Mouse (Mus musculus) embryonic fibroblast, embryonic 13.5 days (primary cell): ENCODE data around the gene Mdga1. TPM values are rescaled to one million over a fixed set of nuclear protein-coding genes. Genes with fewer than 3 reads are reported as not detected.

Experiments
- H3K27ac ChIP-seq: 2 replicates; pipeline ENCODE4 v1.5.1; 2012; ENCODE audit warnings: low read length, control low read depth, inconsistent platforms; ENCODE audit not compliant: insufficient read depth
- H3K4me1 ChIP-seq: 2 replicates; pipeline ENCODE4 v1.6.1; 2011; ENCODE audit warnings: low read length; ENCODE audit not compliant: control insufficient read depth, insufficient read depth
- H3K4me3 ChIP-seq: 2 replicates; pipeline ENCODE4 v1.5.1; 2011; ENCODE audit warnings: mild to moderate bottlenecking, control low read depth, low read length; ENCODE audit not compliant: insufficient read depth
- CTCF ChIP-seq: IDR thresholded peaks from 2 replicates; pipeline ENCODE4 v1.5.1; 2011; ENCODE audit warnings: mild to moderate bottlenecking, control low read depth, low read length, moderate library complexity, borderline replicate concordance; ENCODE audit not compliant: insufficient read depth
- POLR2A ChIP-seq: IDR thresholded peaks from 2 replicates; pipeline ENCODE4 v1.6.1; 2011; ENCODE audit warnings: low read depth, mild to moderate bottlenecking, control low read depth, low read length, moderate library complexity
- polyA plus RNA-seq: library from polyadenylated mRNA; stranded (reverse); fragments of >200 nt; gene quantifications from 2 replicates; pipeline ENCODE4 v1.2.4, GENCODE M21; 2011; ENCODE audit warnings: low read depth; ENCODE audit not compliant: missing spikeins, insufficient read length

Gene Mdga1
- polyA plus RNA-seq, 1 experiment, result 7.6 TPM

DNA sequence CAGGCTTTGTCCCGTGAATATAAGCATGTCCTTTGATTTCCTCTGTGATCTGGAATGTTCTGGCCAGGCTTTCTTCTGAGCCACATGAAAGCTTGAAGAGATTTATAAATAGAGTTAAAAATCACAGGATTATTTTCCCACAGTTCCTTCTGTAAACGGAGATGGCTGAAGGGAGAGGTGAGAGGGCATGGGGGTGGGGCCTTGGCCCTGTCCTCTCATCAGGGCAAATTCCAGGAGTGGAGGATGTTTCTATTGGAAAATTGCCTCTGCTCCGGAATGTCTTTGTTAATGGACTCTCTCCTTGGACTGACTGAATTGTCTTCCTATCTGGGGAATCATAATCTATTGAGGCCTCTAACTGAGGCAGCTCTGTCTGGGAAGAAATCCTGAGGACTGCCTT lies 15.6 kb upstream of the Mdga1 start:
- Histone ChIP-seq H3K27ac (no peak overlapping the region), H3K4me3 (no peak overlapping the region), H3K4me1 (no peaks in the 10 kb centered on the region)
- TF ChIP-seq POLR2A (no peak), CTCF (no peak)

DNA sequence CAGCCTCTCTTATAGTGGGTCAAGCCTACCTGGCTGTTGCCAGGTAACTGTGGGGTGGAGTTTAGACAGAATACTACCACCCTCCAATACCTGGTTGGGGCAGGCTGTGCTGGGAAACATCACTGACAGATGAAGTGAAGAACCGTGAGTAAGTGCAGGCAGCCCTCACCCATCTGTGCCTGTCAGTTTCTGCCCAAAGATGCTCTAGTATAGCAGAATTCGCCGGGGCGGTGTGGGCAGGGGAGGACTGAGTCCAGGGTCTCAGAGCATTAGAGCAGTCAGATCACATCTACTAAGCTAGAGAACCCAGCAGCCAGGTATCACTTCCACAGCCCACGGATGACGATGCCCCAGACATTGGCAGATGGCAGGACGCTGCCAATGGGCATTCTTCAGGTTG lies 15.0 kb upstream of the Mdga1 start:
- no peak overlapping the region for H3K27ac ChIP-seq
- no peak for TF ChIP-seq CTCF
- no peak overlapping the region for H3K4me3 ChIP-seq
- H3K4me1 ChIP-seq, result 0 out of 2 replicates have a peak, but pooled peaks cover 3% of the 10 kb centered on the region

DNA sequence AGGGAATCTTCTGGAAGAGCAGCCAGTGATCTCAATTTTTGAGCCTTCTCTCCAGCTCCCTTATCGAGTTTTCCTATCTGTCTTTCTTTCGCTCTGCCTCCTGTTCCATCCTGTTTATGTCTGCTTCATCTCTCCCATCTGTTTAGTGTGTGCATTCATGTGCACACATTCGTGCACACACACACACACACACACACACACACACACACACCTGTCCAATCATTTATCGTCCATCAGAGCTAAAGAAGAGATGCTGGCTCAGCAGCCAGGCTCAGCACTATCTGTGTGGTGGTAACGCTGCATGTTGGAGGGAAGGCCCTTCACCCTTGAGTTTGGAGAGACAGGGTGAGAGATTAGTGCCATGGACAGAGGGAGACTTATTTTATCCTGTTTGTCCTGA lies 13.3 kb upstream of the Mdga1 start:
- TF ChIP-seq POLR2A (no peak), CTCF (no peak)
- Histone ChIP-seq H3K27ac (no peak overlapping the region), H3K4me3 (no peak overlapping the region), H3K4me1 (peaks cover 5% of the 10 kb centered on the region; the same call in 1 of the 2 replicates)

DNA sequence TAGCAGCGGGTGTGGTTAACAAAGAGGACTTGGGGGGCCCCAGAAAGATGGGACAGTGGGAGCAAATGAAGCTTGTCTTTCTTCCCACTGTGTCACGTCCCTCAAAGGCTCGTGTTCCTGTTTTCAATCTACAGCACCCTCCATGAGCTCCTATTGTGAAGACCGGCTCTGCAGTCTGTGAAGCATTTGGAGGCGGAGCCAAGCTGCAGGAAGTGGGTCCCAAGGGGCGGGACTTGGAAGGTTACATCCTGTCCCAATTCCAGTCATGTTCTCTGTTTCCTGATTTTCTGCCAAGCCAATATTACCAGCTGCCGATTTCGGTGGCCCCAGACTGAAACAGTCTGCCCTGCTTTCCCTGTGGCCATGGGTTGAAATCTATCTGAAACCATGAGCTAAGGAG lies 11.7 kb upstream of the Mdga1 start:
- no peak overlapping the region for H3K4me3 ChIP-seq
- no peak overlapping the region for H3K27ac ChIP-seq
- H3K4me1 ChIP-seq, result peaks cover 5% of the 10 kb centered on the region; the same call in 1 of the 2 replicates
- TF ChIP-seq CTCF, result no peak
- TF ChIP-seq POLR2A, result no peak

DNA sequence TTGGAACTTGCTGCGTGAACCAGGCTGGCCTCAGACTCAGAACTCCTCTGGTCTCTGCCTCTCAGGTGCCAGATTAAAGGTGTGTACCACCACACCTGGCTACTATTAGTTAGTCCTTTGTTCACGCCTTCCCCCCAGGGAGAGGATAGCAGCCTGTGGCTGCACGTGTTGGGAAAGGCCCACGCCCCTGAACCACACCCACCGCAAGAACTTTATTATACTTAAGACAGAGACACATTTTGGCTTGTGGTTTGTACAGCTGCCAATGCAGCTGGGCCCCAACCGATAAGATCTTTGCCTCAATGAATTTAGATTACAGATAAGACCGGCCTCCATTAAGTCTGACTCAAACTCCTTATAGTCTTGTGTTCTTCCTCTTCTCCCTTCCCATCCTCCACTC lies 10.0 kb upstream of the Mdga1 start:
- H3K4me1 ChIP-seq, result peaks cover 5% of the 10 kb centered on the region; the same call in 1 of the 2 replicates
- no peak for TF ChIP-seq POLR2A
- TF ChIP-seq CTCF, result no peak
- H3K4me3 ChIP-seq, result no peak overlapping the region
- H3K27ac ChIP-seq, result no peak overlapping the region

DNA sequence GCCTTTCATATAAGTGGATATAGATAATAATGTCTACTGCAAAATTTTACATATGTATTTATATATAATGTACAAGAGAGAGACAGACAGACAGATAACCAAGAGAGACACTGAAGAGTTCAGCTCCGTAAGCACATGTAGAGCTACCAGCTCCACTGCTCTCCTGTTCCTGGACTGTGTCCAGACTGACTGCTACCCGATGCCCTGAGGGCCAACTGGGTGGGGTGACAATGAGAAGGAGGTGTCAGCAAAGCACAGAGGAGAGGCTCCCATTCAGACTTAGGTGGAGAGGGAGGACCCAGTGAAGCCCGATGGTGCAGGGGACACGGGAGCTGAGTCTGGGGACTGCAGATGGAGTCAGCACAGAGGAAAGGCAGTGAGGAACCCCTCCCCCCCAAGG lies 9.1 kb upstream of the Mdga1 start:
- H3K4me1 ChIP-seq, result peaks cover 5% of the 10 kb centered on the region; the same call in 1 of the 2 replicates
- no peak overlapping the region for H3K27ac ChIP-seq
- no peak overlapping the region for H3K4me3 ChIP-seq
- TF ChIP-seq POLR2A (no peak), CTCF (no peak)

DNA sequence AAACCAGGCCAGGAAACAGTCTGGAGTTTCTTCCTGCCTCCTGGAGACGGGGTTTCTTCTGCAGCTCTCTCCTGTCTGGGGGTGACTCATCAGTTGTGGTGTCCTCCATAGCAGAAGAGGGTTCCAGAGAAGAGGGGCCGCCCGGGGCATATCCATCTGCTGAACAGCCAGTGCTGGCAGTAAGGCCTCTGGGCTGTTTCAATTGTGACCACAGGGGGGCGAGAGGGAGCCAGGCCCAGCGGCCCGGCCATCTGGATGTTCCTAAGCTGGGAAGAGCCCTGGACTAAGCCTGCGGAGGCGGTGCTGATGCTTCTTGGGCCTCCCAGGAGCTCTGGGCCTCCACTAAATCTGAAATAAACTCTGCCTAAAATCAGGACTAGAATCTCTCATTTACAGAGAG lies 5.8 kb upstream of the Mdga1 start:
- Histone ChIP-seq H3K4me3 (no peak overlapping the region), H3K27ac (no peak overlapping the region), H3K4me1 (peaks cover 5% of the 10 kb centered on the region; the same call in 1 of the 2 replicates)
- TF ChIP-seq CTCF (peak; percentile 47; the same call in 1 of the 2 replicates), POLR2A (no peak)

DNA sequence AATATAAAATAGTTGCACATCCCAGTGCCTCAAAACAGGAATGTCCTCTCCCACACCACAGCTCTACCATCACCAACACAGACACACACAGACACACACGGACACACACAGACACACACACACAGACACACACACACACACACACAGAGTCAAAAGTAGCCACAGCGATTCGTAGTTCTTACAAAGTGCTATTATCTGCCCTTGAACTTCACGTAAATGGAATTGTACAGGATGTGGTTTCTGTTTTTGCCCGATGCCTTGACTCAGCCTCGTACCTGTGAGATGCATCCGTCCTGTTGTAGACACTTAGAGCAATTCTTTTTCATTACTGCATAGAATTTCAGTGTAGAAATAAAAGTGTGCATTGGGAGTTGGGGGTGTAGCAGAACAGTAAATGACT lies 3.3 kb upstream of the Mdga1 start:
- Histone ChIP-seq H3K4me1 (no peaks in the 10 kb centered on the region), H3K4me3 (no peak overlapping the region), H3K27ac (no peak overlapping the region)
- no peak for TF ChIP-seq POLR2A
- no peak for TF ChIP-seq CTCF

DNA sequence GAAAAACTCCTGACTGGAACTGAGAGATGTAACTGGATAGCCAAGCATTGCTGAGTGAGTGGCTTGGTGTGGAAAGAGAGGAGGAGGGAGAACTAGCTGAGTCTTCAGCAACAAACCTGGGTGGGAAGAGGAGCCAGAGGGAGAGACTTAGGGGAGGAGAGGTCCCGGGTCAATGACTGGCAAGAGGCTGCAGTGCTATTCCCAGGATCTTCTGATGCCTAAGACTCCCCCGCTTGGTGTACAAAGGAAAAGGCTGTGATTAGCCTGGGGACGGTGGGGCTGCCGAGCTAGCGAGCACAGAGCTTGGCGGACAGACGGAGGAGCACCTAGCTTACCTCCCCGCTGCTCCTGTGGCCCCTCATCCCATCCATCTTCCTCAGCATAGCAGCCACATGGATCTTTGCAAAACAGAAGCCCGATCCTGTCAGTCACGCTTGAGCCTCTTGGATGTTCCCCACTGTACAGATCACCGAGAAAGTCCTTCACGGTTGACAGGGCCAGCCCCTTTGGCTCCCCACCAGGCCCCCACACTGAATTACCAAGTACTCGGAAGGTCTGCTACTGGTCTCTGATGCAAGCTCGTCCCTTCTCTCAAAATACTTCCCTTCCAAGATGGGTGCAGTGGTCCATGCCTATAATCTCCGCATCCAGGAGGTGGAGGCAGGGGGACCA lies 2.0 kb upstream of the Mdga1 start:
- TF ChIP-seq CTCF, result no peak
- TF ChIP-seq POLR2A, result no peak
- Histone ChIP-seq H3K27ac (no peak overlapping the region), H3K4me3 (no peak overlapping the region), H3K4me1 (no peaks in the 10 kb centered on the region)

DNA sequence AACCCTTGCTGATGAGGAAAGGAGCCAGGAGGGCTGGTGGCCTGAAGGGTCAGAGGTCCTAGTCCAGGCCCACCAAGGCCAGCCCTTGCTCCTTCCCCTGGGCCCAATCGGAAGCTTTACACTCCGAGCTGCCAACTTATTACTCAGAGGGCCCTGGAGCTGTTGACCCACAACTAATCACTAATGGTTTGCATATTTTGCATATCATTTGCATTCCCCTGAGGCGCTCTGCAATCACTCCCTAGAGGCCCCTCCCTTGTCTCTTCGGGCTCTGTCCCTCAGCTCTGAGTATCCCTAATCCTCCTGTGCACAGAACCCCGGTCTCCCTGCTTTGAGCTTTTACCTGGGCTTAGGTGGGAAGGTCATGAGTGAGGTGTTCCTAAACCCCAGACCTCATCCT lies 4.4 kb downstream of the Mdga1 start:
- no peak overlapping the region for H3K4me3 ChIP-seq
- TF ChIP-seq CTCF (no peak), POLR2A (no peak)
- no peak overlapping the region for H3K27ac ChIP-seq
- no peaks in the 10 kb centered on the region for H3K4me1 ChIP-seq
